Mouse (Mus musculus): ENCODE results near the gene Zfp366.

Gene Zfp366

DNA sequence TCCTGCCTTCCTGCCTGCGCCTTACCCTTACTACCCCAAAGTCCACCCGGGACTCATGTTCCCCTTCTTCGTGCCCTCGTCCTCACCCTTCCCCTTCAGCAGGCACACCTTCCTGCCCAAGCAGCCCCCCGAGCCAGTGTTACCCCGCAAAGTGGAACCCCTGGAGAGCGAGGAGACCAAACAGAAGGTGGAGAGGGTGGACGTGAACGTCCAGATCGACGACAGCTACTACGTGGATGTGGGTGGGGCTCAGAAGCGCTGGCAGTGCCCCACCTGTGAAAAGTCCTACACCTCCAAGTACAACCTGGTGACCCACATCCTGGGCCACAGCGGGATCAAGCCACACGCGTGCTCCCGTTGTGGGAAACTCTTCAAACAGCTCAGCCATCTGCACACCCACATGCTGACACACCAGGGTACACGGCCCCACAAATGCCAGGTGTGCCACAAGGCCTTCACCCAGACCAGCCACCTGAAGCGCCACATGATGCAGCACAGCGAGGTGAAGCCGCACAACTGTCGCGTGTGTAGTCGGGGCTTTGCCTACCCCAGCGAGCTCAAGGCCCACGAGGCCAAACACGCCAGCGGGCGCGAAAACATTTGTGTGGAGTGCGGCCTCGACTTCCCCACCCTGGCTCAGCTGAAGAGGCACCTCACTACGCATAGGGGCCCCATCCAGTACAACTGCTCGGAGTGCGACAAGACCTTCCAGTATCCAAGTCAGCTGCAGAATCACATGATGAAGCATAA is 44.4 kb downstream of the Zfp366 start:
- DNase-seq: no peak

DNA sequence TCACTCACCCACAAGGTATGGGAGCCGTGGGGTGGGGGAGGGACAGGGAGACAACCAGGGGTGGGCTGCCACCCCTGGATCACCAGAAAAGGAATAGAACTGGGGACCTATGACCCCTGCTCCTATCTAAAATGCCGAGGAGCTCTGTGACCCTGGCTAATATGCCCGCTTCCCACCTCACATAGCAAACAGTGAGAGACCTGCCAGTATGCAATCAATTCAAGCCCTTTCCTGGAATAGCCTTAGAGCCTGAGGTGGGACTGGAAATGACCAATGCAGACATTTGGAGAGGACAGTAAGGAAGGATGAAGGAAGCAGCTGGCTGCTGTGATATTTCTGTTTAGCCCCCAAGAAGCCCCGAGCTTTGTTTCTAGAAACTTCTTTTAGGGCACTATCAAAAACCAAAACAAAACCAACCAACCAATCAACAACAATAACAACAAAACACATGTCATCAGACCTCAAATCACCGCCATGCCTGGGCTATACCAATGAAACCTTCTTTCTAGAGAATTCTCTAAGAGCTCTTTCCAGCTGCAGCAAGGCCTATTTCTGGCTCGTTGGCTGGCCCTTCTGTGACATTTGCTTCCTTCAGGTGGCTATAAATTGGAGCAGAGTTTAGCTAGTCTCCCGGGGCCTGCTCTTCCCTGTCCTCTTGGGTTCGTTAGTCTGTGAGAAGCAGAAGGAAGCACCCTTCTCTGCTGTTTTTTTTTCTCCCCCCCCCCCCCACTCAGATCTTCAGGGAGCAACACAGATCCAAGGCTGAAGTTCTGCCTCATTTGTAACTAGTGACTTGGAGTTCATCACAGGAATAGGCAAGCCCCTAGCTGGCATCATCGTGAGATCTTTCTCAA is 45.2 kb downstream of the Zfp366 start:
- peak; percentile 42 for DNase-seq

DNA sequence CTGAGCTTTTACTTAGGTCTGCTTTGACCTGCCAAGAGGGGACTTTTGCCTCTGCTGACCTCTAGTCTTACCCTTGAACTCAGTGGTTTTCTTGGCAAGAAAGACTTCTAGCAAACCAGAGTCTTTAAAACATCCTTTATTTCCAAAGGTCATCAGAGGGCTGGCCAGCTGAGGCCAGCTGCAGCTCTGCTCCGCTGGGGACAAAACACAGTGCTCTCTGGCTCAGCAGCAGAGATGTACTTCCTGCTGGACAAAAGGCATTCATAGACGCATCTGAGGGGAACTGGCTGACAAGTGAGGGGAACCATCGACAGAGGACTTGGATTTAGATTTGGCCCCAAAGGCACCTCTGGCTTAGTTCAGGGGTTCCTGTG is 45.9 kb downstream of the Zfp366 start:
- peak; percentile 73 for DNase-seq

DNA sequence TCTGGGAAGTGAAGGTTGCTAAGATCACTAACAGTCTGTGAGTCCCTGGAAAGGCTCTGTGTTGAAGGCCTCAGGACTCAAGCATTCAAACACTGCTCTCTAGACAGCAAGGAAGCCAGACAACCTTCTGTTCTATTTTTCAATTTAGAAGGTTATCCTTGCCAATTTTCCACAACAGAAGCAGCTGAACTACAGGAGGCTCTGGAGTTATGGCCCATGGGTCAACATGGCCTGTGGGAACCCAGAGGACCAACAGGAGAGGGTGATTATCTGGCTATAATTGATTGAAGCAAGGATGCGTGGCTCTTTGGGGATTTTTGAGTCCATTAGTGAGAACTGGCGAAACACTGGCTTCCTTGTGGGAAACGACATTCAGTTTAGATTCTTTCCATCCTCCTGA is 48.7 kb downstream of the Zfp366 start:
- DNase-seq: no peak

DNA sequence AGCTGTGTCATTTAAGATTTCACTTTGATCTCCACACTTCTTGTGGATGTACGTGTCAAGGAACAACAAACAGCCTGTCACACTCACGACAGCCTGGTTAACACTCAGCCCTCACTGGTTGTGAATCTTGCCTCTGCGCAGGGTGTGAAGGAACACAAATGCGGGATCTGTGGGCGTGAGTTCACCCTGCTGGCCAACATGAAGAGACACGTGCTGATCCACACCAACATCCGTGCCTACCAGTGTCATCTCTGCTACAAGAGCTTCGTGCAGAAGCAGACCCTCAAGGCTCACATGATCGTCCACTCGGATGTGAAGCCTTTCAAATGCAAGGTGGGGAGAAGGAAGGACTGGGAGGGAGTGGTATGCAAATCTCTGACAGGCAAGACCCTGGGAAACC is 49.3 kb downstream of the Zfp366 start:
- no peak for DNase-seq

DNA sequence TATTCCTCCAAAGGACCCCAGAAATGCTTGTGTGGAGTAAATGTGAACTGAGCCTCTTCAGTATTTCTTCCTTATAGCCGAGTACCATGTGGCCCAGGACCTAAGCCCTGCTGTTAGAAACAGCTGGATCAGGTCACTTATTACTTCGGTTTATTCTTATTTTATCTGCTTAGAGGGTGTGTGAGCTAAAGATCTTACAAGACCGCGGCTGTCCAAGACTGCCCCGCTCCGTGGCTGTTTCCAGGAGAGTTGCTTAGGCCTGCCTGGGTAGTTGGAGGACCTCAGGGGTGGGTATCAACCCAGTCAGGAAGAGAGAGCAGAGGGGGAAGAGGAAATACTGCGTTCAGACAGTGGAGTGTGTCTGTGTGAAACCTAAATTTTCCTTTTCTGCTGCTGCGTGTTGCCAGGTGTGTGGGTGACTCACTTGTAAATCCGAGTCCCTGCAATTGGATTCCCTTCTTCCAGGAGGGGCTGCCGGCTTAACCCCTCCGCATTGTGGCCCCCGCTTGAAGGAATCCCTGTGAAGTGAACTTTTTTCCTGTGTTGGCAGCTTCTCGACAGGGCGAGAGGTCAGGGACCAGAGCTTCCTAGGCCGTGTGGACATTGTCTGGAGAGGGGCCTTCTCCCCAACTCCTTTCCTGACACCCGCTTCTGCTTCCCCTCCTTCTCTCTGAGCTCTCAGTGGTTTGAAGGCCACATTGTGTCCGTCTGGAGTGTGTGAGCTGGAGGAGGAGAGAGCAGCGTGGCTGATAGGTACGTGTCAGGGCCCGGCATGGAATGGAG is 51.0 kb downstream of the Zfp366 start:
- DNase-seq: no peak

DNA sequence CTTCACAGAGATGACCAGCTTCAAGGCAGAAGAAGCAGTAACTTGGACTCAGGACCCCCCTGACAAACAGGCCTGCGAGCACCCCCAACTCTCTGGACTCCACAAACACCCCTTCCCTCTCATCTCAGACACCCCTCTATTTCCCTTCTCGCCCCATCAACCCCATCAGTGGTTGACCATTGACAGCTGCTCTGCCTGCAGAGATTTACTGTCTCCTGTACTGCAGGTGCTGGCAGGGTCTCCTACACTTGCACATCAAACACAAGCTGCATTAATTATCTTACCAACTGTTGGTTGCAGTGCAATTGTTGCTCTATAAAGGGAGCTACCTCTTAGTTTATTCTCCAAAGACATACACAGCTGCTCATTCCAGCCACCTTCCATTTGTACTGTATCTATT is 51.6 kb downstream of the Zfp366 start:
- no peak for DNase-seq

DNA sequence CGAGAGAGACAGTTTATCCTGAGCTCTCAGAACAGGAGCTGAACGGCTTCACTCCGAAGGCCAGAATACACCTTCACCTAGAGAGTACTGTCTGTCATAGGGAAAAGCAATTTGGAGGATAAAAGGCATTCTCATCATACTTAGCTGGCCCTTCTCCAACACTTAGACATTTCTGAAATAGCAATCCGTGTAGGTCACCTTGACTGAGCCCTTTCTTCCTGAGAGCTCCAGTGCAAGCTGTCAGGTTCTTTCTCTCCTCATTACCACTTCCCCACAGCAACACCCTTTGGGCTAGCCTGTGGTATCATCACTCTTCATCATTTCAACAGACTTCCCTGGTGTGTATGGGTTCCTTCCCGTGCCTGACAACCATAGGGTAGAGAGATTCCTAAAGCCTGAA is 52.5 kb downstream of the Zfp366 start:
- DNase-seq: no peak

DNA sequence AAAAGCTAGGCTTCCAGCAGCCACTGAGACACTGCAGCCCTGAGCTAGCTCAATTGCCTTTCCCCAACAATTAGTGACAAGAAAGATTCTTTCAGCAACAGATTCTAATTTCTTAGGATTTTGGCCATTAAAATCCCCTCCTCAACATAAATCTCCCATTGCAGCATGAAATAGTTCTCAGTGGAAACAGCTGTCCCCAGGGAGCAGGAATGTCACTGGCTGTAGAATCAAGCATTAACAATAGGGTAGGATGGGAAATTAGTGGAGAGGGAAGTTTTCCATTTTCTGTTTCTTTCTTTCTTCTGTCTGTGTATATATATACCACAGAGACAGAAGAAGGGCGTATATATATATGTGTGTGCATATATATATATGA is 53.2 kb downstream of the Zfp366 start:
- DNase-seq: peak; percentile 52

DNA sequence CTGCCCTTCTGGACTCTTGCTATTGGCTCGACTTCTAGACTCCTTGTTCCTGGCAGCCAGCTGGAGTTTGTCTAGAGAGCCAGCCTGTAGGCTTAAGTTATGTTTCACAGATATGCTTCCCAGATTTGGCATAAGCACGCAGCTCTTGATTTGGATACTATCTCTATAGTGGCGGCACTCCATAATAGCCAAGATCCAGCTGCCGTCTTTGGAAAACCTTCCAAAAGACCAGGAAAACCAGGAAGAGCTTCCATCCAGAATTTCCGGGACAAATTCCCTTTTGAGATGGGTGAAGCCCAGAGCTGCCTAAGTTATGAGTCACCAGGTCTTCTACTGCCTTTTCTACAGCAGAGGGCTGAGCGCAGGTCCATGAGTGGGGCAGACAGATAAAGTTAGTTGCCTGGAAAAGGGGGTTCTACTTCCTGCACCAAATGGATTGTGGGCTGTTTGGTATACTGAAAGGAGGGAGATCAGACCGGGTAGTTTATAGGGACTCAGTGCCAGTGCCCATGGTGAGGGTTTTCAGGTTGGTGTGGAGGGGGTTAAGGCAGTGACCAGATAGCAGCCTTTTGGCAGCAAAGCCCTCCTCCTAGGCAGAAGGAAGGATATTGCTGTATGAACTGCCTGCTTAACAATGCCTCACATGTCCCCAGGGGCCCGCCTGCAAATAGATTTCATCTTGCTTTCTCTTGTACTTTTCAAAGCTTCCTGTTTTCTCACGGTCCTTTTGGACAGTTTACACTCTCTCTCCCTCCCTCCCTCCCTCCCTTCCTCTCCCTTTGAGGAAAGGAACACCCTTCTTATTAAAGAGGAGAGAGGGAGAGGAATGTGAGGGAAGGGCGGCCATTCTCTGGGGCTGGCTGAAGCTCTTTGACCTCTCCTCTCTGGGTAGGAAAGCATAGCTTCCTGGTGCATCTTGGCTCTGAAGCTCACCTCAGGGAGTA is 53.9 kb downstream of the Zfp366 start:
- DNase-seq: peak; percentile 74

DNA sequence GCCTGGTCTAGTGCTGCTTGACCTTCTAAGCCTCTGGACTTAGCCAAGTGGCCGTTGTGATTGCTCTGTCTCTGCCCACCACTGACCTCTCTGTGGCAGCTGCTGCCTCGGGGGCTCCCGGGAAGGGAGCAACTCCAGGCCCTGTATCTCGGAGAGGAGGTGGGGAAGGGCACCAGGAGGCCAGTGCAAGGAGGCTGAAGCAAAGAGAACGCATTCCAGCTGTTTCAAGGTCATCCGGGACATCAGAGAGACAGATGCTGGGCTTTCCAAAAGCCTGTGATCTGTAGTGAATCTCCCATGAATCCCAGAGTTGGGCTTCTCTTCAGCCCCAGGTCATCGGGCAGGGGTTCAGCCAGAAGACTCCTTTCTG is 54.5 kb downstream of the Zfp366 start:
- DNase-seq: no peak

DNA sequence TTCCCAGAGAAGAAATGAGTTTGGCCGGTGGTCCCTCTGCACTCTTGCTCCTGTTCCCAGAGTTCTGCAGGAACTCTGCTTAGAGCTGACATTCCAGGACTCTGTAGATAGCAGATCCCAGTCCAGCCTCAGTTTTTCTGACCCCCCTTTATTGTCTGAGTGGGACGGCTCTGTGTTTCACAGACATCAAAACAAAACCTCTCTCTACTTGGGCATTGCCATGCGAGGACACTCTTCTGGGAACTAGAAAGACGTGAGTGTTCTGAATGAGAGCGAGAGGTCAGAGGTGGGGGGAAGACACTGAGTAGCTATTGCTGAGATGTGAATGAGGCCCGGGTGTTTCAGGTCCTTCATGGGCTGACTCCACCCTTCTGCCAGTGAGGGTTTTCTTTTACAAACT is 55.1 kb downstream of the Zfp366 start:
- no peak for DNase-seq

DNA sequence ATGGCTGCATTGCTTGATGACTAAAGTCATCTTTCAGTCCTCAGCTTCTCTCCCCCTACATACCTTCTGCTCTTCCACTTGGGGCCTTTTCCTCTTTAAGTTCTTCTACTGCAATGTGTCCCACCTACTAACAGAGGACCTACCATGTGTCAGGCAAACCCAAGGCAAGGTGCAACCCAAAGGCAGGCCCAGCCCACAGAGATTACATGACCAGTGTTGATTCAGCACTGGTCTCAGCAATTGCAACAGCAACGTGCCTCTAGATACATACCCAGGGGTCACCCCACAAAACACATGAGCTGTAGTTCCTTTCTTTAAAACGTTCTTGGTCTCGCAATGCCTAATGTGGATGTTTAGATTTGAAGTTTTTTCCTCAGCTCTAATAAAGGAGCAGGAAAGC is 57.4 kb downstream of the Zfp366 start:
- no peak for DNase-seq

DNA sequence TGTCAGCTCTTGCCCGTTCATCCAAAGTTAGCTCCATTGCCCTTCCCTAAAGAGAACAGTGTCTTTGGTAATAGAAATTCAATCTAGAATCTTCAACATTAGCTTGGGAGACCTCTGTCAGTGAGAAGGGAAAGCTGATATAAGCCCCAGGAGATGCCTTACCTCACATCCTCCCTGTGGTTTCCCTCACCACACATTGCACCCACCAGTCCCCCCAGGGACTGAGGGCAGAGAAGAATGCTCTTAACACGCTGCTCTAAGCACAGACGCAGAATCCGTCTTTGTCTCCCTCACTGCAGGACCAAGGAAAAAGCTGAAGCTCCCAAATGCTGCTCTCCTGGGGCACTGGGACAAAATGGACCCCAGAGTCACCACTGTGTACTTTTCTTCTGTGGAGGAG is 58.3 kb downstream of the Zfp366 start:
- no peak for DNase-seq

DNA sequence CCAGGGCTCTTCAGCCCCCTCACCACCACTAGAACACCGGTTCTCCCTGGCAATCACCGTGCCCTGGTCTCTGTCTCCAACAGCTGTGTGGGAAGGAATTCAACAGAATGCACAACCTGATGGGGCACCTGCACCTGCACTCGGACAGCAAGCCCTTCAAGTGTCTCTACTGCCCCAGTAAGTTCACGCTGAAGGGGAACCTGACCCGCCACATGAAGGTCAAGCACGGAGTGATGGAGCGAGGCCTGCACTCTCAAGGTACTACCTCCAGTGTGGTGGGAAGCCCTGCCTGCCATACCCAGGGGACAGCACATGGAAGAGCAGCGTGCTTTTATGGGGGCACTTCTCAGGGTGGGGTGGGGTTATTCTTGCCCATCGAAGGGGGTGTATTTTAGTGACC is 59.2 kb downstream of the Zfp366 start:
- DNase-seq: no peak

DNA sequence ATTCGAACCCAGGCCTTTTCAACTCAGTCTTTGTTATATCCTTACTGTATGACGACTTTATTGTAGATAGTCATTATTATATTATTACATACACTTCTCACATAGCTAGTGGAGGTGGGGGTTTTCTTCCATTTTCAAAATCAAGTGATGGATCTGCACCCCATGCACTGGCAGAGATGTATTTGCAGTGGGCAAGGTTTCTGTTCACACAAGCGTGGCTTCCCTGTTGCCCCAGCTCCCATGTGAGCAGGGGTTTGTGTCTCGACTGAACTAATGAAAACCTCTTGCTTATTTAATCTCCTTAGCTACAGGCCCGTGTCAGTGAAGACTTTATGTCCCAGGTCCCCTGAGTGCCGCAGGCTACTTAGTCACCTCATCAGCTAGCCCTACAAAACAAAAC is 59.8 kb downstream of the Zfp366 start:
- DNase-seq: no peak

DNA sequence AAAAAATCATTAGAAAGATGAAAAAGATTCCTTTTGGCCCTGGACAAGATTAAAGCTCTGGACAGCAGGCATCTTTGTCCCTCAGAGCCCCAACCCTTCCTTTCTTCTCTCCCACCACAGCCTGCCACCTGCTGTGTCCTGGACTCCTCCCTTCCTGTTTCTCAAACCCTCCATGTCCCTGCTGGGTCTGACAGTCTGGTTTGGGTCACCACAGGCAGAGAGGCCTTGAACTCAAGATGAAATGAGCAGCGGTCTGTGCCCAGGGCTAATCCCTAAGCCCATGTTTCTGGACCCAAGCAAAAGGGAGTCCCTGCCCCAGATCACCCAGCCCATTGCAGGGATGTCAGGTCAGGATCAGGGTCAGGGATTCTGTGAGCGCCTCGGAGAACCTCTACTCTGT is 60.3 kb downstream of the Zfp366 start:
- DNase-seq: no peak

DNA sequence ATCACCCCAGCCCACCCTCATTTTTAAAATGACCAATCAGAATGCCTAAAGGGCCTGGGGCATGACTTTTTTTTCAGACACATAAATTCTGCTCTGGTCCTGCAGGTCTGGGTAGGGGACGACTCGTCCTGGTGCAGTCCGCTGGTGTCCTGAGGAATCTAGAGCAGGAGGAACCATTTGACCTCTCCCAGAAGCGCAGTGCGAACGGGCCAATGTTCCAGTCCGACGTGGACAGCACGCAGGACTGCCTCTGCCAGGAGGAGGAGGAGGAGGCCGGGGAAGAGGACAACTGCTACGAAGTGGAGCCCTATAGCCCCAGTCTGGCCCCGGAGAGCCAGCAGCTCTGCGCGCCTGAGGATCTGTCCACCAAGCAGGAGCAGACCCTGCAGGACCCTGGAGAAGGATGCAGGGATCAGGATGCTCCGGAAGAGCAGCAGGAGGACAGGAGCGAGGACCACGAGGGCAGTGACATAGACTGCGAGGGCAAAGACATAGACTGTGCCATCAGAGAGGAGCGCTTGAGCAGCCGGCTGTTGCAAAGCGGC is 61.4 kb downstream of the Zfp366 start:
- no peak for DNase-seq

DNA sequence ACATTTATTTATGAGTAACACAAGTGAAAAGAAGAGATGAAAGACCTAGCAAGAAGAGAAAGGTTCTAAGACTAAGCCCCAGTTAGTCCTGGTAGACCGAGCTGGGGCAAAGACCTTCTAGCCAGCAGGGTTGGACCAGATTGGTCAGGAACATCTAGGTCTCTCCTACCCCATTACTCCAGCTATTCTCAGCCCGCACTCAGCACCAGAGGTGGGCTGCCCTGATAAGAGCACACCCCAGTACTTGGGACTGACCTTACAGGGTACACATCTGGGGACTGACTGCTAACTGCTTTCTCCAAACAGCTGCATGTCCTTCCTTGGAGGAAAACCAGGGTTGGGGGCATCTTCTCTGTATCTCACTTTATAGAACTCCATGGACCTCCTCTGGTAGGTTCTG is 66.2 kb downstream of the Zfp366 start:
- DNase-seq: no peak

DNA sequence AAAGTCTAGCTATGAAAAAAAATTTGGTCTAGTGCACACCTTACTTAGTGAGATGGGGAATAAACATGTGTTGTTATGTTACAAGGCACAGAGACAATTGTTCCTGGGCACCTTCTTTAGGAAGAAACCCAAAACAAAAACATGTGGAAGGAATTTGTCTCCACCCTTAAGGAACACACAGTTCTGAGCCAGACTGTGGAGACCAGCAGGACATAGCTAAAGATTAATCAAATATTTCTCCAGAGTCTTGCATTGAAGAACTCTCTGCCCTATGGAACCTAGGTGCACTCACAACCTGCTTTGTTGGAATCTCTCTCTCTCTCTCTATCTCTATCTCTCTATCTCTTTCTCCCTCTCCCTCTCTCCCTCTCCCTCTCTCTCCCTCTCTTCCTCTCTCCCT is 69.6 kb downstream of the Zfp366 start:
- peak; percentile 49 for DNase-seq

DNA sequence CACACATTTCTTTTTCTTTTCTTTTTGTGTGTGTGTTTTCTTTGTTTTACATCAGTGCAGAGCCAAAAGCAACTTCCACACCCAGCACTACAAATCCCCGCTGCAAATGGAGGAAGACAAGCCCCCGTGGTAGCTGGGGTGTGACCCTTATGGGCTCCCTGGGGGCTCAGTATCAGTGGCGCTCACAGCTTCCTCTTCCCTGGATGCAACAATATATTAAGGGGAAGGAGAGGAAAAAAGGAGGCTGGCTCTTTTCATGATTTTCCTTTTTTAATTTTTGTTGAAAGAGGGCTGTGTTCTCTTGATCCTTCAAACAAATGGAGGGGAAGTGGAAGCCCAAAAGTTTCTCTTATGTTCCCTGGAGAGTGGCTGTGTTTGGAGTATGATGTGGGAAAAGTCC is 70.2 kb downstream of the Zfp366 start:
- DNase-seq: no peak

DNA sequence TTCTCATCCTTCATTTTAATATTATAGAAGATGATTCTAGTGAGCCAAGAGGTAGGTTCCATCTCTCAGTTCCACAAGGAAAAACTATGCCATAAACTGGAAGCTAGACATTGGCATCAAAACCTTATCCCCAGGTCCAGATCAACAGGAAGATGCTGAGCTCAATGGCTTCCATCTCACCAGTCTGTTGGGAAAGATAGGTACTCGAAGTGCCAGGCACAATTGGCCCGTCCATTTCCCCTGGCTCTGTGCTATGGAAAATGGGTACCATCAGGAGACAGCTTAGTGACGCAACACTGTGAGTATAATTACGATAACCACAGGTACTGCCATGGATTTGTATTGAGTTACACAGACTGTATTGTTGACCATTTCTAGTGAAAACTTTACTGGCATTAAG is 72.3 kb downstream of the Zfp366 start:
- DNase-seq: no peak

All from kidney, adult 9 months (tissue).